Mouse (Mus musculus): ENCODE results near the gene Gch1. TPM values are rescaled to one million over a fixed set of nuclear protein-coding genes. Genes with fewer than 3 reads are reported as not detected.

Gch1 gene
- polyA plus RNA-seq, 1 experiment from 2014 or later: 1.7 TPM

DNA sequence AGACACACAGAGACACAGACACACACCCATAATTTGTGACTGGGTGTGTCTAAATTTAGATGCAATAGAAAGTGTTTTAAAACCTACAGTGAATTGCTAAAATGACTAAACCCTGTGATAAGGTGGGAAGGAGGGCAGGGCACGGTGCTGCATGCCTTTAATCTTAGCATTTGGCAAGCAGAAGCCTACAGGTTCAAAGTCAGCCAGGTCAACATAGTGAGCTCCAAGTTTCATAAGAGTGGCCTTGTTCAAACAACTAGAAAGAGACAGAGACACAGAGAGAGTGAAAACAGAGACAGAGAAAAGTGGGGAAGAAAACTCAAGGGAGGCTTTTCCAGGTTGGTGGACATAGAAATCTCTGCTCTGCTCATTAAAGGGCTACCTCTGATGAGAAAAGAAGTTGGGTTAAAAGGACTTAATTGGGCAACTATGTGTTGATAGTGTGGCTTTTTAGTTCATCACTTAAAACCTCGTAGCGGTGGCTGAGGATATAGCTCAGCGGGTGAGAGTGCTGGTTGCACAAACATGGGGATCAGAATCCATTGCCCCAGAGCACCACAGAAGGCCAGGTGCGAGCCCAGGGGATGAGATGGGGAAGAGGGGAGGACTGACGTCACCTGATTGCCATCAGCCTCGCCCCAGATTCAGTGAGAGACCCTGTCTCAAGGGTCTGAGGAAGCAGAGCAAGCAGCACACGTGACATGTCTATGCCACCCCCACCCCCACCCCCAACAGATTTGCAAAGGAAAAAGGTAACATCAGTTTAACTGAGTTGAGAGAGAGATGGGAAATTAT, 31.2 kb upstream of the Gch1 start:
- WGBS: 81% methylated on average over 8 of the region's 8 CpGs
- ATAC-seq (ENCODE audit: insufficient number of reproducible peaks, low FRiP score, low TSS enrichment, low read depth): no peak
- Histone ChIP-seq H3K4me2 (no peak overlapping the region), H3K9me3 (no peaks in the 10 kb centered on the region), H3K36me3 (no peaks in the 10 kb centered on the region), H3K27ac (no peak overlapping the region), H3K9ac (no peak overlapping the region), H3K4me1 (no peaks in the 10 kb centered on the region), H3K27me3 (no peaks in the 10 kb centered on the region), H3K4me3 (no peak overlapping the region)

GRCm38 (mm10) chr14:47218766-47219606, 29.8 kb upstream of the Gch1 start:
- H3K4me3 ChIP-seq: no peak overlapping the region
- no peak overlapping the region for H3K9ac ChIP-seq
- H3K27ac ChIP-seq: no peak overlapping the region
- no peaks in the 10 kb centered on the region for H3K27me3 ChIP-seq
- 83% methylated on average over 9 of the region's 9 CpGs for WGBS
- no peak for ATAC-seq (ENCODE audit: insufficient number of reproducible peaks, low FRiP score, low TSS enrichment, low read depth)
- no peak overlapping the region for H3K4me2 ChIP-seq
- H3K36me3 ChIP-seq: no peaks in the 10 kb centered on the region
- H3K4me1 ChIP-seq: no peaks in the 10 kb centered on the region
- no peaks in the 10 kb centered on the region for H3K9me3 ChIP-seq

GRCm38 (mm10) chr14:47216541-47216940, 27.3 kb upstream of the Gch1 start:
- Histone ChIP-seq H3K9me3 (no peaks in the 10 kb centered on the region), H3K36me3 (no peaks in the 10 kb centered on the region), H3K4me1 (no peaks in the 10 kb centered on the region), H3K27me3 (no peaks in the 10 kb centered on the region), H3K27ac (no peak overlapping the region), H3K9ac (no peak overlapping the region), H3K4me3 (no peak overlapping the region), H3K4me2 (no peak overlapping the region)
- ATAC-seq (ENCODE audit: insufficient number of reproducible peaks, low FRiP score, low TSS enrichment, low read depth): no peak
- WGBS: 78% methylated on average over 2 of the region's 2 CpGs

- Histone ChIP-seq H3K27me3 (no peaks in the 10 kb centered on the region), H3K4me3 (no peak overlapping the region), H3K9me3 (no peaks in the 10 kb centered on the region), H3K9ac (no peak overlapping the region), H3K4me1 (no peaks in the 10 kb centered on the region), H3K27ac (no peak overlapping the region), H3K4me2 (no peak overlapping the region), H3K36me3 (no peaks in the 10 kb centered on the region)
- ATAC-seq (ENCODE audit: insufficient number of reproducible peaks, low FRiP score, low TSS enrichment, low read depth): no peak
- 76% methylated on average over 5 of the region's 5 CpGs for WGBS
These were observed 25.2 kb upstream of the Gch1 start for GRCm38 (mm10) chr14:47214367-47214766.

GRCm38 (mm10) chr14:47213305-47213704, 24.1 kb upstream of the Gch1 start:
- H3K4me3 ChIP-seq: no peak overlapping the region
- 85% methylated on average over 4 of the region's 4 CpGs for WGBS
- no peak overlapping the region for H3K9ac ChIP-seq
- no peak for ATAC-seq (ENCODE audit: insufficient number of reproducible peaks, low FRiP score, low TSS enrichment, low read depth)
- H3K36me3 ChIP-seq: no peaks in the 10 kb centered on the region
- no peak overlapping the region for H3K27ac ChIP-seq
- H3K4me2 ChIP-seq: no peak overlapping the region
- no peaks in the 10 kb centered on the region for H3K27me3 ChIP-seq
- no peaks in the 10 kb centered on the region for H3K9me3 ChIP-seq
- H3K4me1 ChIP-seq: no peaks in the 10 kb centered on the region

DNA sequence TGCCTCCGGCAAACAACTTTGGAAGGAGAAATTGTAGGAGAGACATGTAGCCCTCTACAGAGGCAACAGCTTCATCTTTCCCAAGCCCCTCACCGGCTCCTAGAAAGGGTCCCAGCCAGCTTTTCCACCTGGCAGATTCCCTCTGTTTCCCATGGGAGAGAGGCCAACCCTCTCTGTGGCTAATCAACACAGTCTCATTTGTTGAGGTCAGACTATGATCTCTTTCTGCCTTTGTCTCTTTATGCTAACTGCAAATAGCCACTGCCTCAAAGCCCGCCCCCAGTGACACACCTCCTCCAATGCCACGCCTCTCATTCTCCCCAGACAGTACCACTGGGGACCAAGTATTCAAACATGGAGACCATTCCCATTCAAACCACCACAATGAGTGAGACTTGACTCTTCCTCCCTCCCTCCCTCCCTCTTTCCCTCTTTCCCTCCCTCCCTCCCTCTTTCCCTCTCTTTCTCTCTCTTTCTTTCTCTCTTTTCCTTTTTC, 20.5 kb upstream of the Gch1 start:
- H3K27ac ChIP-seq: no peak overlapping the region
- H3K36me3 ChIP-seq: no peaks in the 10 kb centered on the region
- no peaks in the 10 kb centered on the region for H3K4me1 ChIP-seq
- 77% methylated on average over 4 of the region's 4 CpGs for WGBS
- H3K9ac ChIP-seq: no peak overlapping the region
- no peaks in the 10 kb centered on the region for H3K27me3 ChIP-seq
- ATAC-seq (ENCODE audit: insufficient number of reproducible peaks, low FRiP score, low TSS enrichment, low read depth): no peak
- no peak overlapping the region for H3K4me2 ChIP-seq
- H3K9me3 ChIP-seq: no peaks in the 10 kb centered on the region
- no peak overlapping the region for H3K4me3 ChIP-seq

GRCm38 (mm10) chr14:47208564-47209493, 19.6 kb upstream of the Gch1 start:
- Histone ChIP-seq H3K36me3 (no peaks in the 10 kb centered on the region), H3K27ac (no peak overlapping the region), H3K4me2 (no peak overlapping the region), H3K4me1 (no peaks in the 10 kb centered on the region), H3K9me3 (no peaks in the 10 kb centered on the region), H3K4me3 (no peak overlapping the region), H3K9ac (no peak overlapping the region), H3K27me3 (no peaks in the 10 kb centered on the region)
- no peak for ATAC-seq (ENCODE audit: insufficient number of reproducible peaks, low FRiP score, low TSS enrichment, low read depth)
- WGBS: 77% methylated on average over 12 of the region's 12 CpGs

- Histone ChIP-seq H3K9ac (no peak overlapping the region), H3K4me3 (no peak overlapping the region), H3K4me1 (no peaks in the 10 kb centered on the region), H3K9me3 (no peaks in the 10 kb centered on the region), H3K4me2 (no peak overlapping the region), H3K27me3 (no peaks in the 10 kb centered on the region), H3K27ac (no peak overlapping the region), H3K36me3 (no peaks in the 10 kb centered on the region)
- no peak for ATAC-seq (ENCODE audit: insufficient number of reproducible peaks, low FRiP score, low TSS enrichment, low read depth)
- 82% methylated on average over 3 of the region's 3 CpGs for WGBS
These were observed 17.4 kb upstream of the Gch1 start for GRCm38 (mm10) chr14:47206601-47207000.

DNA sequence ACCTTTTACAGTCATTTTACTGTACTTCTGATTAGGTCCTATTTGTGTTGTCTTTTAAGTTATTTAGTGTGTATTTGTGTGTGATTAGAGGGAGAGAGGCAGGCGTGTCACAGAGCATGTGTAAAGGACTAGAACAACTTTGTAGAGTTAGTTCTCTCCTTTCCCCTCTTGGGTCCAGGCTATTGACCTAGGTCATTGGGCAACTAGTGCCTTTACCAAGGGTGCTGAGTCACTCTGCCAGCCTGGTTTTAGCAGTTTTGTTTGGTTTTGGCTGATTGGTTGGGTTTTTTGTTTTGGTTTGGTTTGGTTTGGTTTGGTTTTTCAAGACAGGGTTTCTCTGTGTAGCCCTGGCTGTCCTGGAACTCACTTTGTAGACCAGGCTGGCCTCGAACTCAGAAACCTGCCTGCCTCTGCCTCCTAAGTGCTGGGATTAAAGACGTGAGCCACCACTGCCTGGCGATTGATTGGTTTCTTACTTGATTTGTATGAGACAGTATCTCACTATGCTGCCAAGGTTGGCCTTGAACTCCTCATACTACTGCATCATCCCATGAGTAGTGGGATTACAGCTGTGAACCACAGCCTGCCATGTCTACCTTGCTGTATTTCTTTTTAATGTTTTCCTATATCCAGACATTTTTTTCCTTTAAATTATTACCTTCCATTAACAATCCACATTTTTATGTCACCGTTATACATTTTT, 16.2 kb upstream of the Gch1 start:
- WGBS: 79% methylated on average over 5 of the region's 5 CpGs
- ATAC-seq (ENCODE audit: insufficient number of reproducible peaks, low FRiP score, low TSS enrichment, low read depth): no peak
- no peaks in the 10 kb centered on the region for H3K9me3 ChIP-seq
- no peak overlapping the region for H3K9ac ChIP-seq
- no peak overlapping the region for H3K4me3 ChIP-seq
- H3K36me3 ChIP-seq: no peaks in the 10 kb centered on the region
- no peaks in the 10 kb centered on the region for H3K27me3 ChIP-seq
- H3K4me1 ChIP-seq: no peaks in the 10 kb centered on the region
- H3K4me2 ChIP-seq: no peak overlapping the region
- H3K27ac ChIP-seq: no peak overlapping the region

GRCm38 (mm10) chr14:47197340-47197739, 8.1 kb upstream of the Gch1 start:
- WGBS: 92% methylated on average over 3 of the region's 3 CpGs
- Histone ChIP-seq H3K27ac (no peak overlapping the region), H3K4me1 (no peaks in the 10 kb centered on the region), H3K4me2 (no peak overlapping the region), H3K4me3 (no peak overlapping the region), H3K36me3 (no peaks in the 10 kb centered on the region), H3K9ac (no peak overlapping the region), H3K9me3 (no peaks in the 10 kb centered on the region), H3K27me3 (no peaks in the 10 kb centered on the region)
- no peak for ATAC-seq (ENCODE audit: insufficient number of reproducible peaks, low FRiP score, low TSS enrichment, low read depth)

- H3K9me3 ChIP-seq: no peaks in the 10 kb centered on the region
- WGBS: 84% methylated on average over 8 of the region's 8 CpGs
These were observed 7.5 kb upstream of the Gch1 start for GRCm38 (mm10) chr14:47196711-47197110.

More at GRCm38 (mm10) chr14:47196711-47197110, 7.5 kb upstream of the Gch1 start:
- Histone ChIP-seq H3K4me3 (no peak overlapping the region), H3K27ac (no peak overlapping the region), H3K27me3 (no peaks in the 10 kb centered on the region), H3K4me2 (no peak overlapping the region), H3K36me3 (no peaks in the 10 kb centered on the region), H3K9ac (no peak overlapping the region), H3K4me1 (no peaks in the 10 kb centered on the region)
- no peak for ATAC-seq (ENCODE audit: insufficient number of reproducible peaks, low FRiP score, low TSS enrichment, low read depth)
